Mouse (Mus musculus) erythroblast, embryonic 14.5 days (primary cell): ENCODE results near the gene Rd3.

Experiments used
- GATA1 ChIP-seq: IDR thresholded peaks from 2 replicates; pipeline ENCODE4 v1.6.1; 2012; ENCODE audit warnings: low read length, inconsistent platforms, mixed read lengths
- TAL1 ChIP-seq: IDR thresholded peaks from 3 replicates; pipeline ENCODE4 v1.6.1; 2012; ENCODE audit warnings: low read length, inconsistent platforms, mixed read lengths

GRCm38 (mm10) chr1:191957321-191957720 lies 19.8 kb upstream of the Rd3 start:
- TF ChIP-seq GATA1 (no peak), TAL1 (no peak)
